Mouse (Mus musculus) ES-E14 (cell line): ENCODE measurements at regions not wholly inside any gene's neighbourhood (a gene's known extent, or its start where the extent isn't known, plus 50 kb on each side); places are given as distances from the start of the nearest gene placed in this dataset.

Experiments used
- CHD2 ChIP-seq: IDR thresholded peaks from 2 replicates; pipeline ENCODE4 v1.6.1; 2014; ENCODE audit warnings: mild to moderate bottlenecking, low read depth, low read length, inconsistent platforms
- HCFC1 ChIP-seq: IDR thresholded peaks from 2 replicates; pipeline ENCODE4 v1.6.1; 2012; ENCODE audit warnings: low read length, inconsistent platforms, borderline replicate concordance; ENCODE audit not compliant: insufficient read depth
- MAFK ChIP-seq: IDR thresholded peaks from 2 replicates; pipeline ENCODE4 v1.6.1; 2014; ENCODE audit warnings: mild to moderate bottlenecking, low read depth, low read length, inconsistent platforms; ENCODE audit not compliant: insufficient read depth
- ZNF384 ChIP-seq: IDR thresholded peaks from 2 replicates; pipeline ENCODE4 v1.6.1; 2012; ENCODE audit warnings: low read depth, low read length, inconsistent platforms

GRCm38 (mm10) chr13:53730259-53730902 is 257.5 kb upstream of the Msx2 start:
- no peak for TF ChIP-seq HCFC1
- no peak for TF ChIP-seq CHD2
- no peak for TF ChIP-seq ZNF384
- TF ChIP-seq MAFK: no peak
